Mouse (Mus musculus) large intestine, adult 2 months (tissue): Measurements from ENCODE around the gene Gm20388. TPM values are rescaled to one million over a fixed set of nuclear protein-coding genes. Genes with fewer than 3 reads are reported as not detected.

Experiments
- DNase-seq: peaks from one replicate; pipeline ENCODE4 v3.0.0-alpha.2; 2012; ENCODE audit warnings: low read depth, low spot score
- WGBS: fragments of 180-500 bp; shearing (Covaris S2); methylation state at CpG from one replicate; pipeline ENCODE4 v1.1.7; 2018; 5-methylcytosine and 5-hydroxymethylcytosine counted together
- polyA plus RNA-seq: library from polyadenylated mRNA; depleted of rRNA; stranded (reverse); fragments of >200 nt; gene quantifications from 2 replicates; pipeline ENCODE4 v1.2.3, GENCODE M21; 2012

Gene Gm20388
- polyA plus RNA-seq, 1 experiment = 31.5 TPM

DNA sequence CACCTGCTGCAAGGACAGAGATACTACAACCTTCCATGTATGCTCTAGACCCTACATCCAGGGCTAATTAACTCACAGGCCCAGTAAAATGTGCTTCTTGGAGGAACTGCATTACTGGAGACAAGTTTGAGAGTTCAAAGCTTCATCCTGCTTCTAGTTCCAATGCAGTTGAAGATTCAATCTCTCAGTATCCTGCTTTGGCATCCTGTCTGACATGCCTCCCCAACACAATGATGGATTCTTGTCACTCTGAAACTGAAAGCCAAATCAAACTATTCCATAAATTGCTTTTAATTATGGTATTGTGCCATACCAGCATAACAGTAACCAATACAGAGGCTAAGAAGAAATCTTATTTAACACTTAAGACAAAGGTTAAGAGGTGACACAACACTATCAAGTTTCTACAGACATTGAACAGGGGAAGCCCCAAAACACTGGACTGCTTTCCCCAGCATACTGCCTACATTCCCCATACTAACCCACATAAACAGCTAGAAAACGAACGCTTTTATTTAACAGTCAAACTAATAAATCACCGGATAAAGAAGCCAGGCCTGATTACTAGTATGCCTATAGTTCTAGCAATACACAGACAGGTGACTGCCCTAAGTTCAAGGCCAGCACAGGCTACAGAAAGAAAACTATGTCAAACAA is 3059.5 kb downstream of the Gm20388 start:
- DNase-seq = no peak
- WGBS = 65% methylated on average over 3 of the region's 3 CpGs

DNA sequence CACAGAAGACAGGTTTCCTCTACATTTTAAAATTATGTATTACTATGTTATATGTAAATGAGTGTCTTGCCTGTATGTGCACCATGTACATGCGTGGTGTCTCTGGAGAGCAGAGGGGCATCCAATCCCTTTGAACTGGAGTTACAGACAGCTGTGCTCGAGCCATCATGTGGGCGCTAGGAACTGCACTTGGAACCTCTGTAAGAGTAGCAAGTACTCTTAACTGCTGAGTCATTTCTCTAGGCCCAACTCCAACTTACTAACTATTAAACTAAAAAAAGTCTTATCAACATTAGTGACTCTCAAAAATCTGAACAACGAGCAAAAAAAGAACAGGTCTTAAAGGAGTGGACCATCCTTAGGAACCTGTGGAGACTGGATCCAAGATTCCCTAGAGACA is 3065.4 kb downstream of the Gm20388 start:
- DNase-seq = no peak
- WGBS = 40% methylated on average over 4 of the region's 4 CpGs

- no peak for DNase-seq
- WGBS = 78% methylated on average over 3 of the region's 3 CpGs
Observed at GRCm38 (mm10) chr8:122979424-122979823, 3068.8 kb downstream of the Gm20388 start.

- DNase-seq = no peak
Observed at GRCm38 (mm10) chr8:122979865-122980509, 3069.3 kb downstream of the Gm20388 start.

GRCm38 (mm10) chr8:122981646-122982045 is 3071.0 kb downstream of the Gm20388 start:
- no peak for DNase-seq
- WGBS = 20% methylated on average over 5 of the region's 5 CpGs

More at GRCm38 (mm10) chr8:122979865-122980509, 3069.3 kb downstream of the Gm20388 start:
- WGBS = 32% methylated on average over 10 of the region's 10 CpGs

DNA sequence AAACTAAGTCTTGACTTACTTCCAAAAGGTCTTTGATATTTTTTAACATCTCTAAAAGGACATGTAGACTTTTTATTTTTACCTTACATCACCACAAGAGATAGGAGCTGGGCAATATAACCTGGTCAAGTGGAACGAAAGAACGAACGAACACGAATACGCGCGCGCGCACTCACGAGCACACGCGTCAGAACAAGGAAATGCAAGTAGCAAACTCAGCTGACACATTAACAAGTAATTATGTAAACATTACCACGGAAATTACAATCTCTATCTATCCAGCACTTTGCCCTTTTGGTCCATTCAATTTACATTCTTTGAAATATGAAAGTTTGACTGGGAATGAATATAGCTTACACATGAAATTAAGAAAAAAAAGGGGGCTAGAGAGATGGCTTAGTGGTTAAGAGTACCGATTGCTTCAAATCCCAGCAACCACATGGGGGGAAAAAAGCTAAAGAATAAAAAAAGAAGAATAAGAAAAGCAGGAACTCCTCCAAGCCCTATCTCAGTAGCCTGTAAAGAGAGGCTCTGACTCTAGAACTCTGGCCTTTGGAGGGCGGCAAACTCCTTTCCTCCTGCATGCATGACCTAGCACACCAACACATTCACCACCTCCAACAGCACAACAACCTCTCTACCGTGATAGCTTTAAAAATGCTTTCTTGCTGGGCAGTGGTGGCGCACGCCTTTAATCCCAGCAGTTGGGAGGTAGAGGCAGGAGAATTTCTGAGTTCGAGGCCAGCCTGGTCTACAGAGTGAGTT is 3072.7 kb downstream of the Gm20388 start:
- no peak for DNase-seq
- WGBS = 32% methylated on average over 19 of the region's 19 CpGs

DNA sequence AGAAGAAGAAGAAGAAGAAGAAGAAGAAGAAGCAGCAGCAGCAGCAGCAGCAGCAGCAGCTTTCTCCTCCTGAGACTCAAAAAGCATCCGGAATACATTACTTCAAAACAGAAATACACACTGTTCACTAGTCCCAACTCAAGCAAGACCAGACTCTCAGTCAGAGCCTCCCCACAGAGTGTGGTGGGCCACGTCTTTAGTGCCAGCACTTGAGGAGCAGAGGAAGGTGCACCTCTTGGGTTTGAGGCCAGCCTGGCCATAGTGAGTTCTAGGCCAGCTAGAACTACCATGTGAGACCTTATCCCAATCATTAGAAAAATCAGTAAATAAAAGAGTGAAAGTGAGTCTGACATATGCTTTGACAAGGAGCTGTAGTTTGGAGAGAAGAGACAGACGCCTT is 3073.5 kb downstream of the Gm20388 start:
- DNase-seq = no peak
- WGBS = 68% methylated on average over 3 of the region's 3 CpGs

DNA sequence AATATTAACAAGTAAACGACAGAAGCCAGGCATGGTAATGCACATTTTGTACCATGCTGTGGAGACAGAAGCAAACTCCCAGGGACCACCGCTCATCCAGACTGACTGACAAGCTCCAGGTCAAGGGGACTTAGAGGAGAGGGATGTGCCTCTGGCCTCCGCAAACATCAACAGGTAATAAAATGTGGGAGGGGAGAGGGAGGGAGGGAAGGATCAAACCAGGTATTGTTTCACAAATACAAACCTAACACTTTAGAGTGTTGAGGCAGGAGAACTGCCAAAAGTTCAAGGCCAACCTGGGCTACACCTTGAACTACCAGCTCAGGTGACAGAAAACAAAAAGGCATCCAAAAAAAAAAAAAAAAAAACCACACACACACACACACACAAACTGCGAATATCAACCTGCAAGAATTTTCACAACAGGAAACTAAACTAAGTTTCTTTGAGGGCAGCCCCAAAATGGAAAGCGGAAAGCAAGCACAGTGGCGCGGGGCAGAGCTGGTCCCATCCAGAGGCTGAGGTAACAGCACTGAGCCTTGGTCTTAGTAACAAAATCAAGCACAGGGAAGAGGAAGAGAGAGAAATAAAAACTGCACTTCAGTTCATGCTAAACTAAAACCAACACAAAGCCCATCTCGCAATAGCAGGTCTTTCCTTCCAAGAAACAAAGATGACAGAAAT is 3076.0 kb downstream of the Gm20388 start:
- 27% methylated on average over 8 of the region's 8 CpGs for WGBS
- DNase-seq = no peak

DNA sequence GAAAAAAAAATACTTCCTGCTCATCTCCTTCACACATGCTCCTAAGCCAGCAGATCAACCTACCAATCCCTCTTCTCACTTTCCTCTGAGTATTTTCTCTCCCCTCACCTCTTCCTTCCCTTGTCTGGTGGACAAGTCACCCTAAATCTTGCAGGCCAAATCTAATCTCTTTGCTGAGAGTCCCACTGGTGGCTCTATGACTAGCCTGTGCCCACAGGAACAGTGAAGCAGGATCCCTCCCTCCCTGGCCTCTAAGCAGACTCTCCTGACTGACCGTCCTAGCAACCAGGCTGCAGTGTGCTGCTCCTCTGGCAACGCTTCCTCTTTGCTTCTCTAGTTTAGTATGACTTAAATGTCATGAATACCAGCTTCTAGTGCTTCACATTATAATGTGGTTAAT is 3076.6 kb downstream of the Gm20388 start:
- no peak for DNase-seq
- 4% methylated on average over 2 of the region's 2 CpGs for WGBS

DNA sequence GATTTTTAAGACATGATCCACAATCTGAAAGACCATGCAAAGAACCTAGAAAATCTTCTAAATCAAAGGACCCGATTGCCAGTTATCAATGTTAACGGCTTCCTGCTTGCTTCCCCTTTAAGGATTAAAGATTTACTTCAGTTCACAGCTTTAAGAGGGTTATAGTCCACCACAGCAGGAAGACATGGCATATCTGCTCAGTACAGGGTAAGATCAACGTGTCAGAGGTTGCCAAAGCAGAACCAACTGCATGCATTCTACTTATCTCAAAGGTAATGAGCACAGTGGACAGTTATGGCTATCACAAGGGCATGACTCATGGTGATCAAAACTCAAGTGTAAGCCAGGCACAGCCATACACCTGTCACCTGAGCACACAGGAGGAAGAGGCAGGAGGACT is 3078.3 kb downstream of the Gm20388 start:
- 33% methylated on average over 3 of the region's 3 CpGs for WGBS
- peak; percentile 96 for DNase-seq

GRCm38 (mm10) chr8:122989976-122990375 is 3079.3 kb downstream of the Gm20388 start:
- DNase-seq = no peak
- 44% methylated on average over 2 of the region's 2 CpGs for WGBS

GRCm38 (mm10) chr8:122991368-122991767 is 3080.7 kb downstream of the Gm20388 start:
- no peak for DNase-seq
- WGBS = 63% methylated on average over 5 of the region's 5 CpGs

DNA sequence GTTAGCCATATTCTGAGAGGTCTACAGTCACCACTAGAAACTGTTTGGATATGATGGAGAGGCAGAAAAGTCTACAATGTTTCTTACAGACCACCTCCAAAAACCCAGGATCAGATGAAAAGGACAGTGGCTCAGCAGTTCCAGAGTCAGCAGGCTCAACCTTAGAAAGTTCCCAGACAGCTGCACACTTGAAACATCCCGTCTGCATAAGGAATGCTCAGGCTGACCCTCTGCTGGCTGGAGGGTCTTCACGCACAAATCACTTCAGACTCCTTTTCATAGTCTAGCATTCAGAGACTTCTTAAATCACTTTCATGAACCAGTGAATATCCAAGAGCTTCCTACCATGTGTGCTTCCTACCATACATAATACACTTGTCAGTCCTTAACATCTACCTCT is 3081.7 kb downstream of the Gm20388 start:
- 82% methylated on average over 2 of the region's 2 CpGs for WGBS
- no peak for DNase-seq

DNA sequence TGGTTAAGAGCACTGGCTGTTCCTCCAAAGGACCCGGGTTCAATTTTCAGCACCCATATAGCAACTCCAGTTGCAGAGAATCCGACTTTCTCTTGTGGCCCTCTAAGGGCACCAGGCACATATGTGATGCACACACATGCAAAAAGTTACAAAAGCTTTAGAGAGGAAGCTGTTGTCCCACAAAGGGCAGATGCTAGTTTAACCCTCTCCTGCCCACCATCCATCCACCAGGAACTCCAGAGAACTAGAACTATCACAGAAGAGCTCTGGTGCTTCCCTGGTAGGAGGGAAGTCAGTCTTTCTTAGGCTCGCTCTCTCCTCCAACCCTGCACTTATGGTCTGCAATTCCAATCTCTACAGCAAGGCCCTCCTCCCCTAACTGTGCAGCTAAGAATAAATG is 3082.4 kb downstream of the Gm20388 start:
- no peak for DNase-seq
- 71% methylated on average over 3 of the region's 3 CpGs for WGBS

- WGBS = 20% methylated on average over 5 of the region's 5 CpGs
- DNase-seq = no peak
Observed at GRCm38 (mm10) chr8:122993740-122994139, 3083.1 kb downstream of the Gm20388 start.

GRCm38 (mm10) chr8:122997963-122998362 is 3087.3 kb downstream of the Gm20388 start:
- WGBS = 51% methylated on average over 4 of the region's 4 CpGs
- no peak for DNase-seq

DNA sequence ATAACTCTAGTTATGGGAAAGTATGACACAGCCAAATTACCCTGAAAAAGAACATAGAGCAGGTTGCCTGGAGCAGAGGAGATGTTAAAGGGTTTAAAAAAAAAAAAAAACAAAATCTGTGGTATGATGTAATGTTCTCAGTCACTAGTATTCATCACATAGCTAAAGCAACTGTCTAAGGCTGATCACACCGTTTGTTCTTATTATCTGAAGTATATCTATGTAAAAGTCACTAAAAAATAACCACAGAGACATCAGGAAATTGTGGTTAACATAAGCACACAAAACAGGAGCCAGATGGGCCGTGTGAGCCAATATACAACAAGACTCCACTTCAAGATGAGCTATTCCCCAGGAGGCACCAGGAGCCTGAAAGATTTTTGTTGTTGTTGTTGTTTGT is 3089.7 kb downstream of the Gm20388 start:
- DNase-seq = no peak
- WGBS = 21% methylated on average over 2 of the region's 2 CpGs

DNA sequence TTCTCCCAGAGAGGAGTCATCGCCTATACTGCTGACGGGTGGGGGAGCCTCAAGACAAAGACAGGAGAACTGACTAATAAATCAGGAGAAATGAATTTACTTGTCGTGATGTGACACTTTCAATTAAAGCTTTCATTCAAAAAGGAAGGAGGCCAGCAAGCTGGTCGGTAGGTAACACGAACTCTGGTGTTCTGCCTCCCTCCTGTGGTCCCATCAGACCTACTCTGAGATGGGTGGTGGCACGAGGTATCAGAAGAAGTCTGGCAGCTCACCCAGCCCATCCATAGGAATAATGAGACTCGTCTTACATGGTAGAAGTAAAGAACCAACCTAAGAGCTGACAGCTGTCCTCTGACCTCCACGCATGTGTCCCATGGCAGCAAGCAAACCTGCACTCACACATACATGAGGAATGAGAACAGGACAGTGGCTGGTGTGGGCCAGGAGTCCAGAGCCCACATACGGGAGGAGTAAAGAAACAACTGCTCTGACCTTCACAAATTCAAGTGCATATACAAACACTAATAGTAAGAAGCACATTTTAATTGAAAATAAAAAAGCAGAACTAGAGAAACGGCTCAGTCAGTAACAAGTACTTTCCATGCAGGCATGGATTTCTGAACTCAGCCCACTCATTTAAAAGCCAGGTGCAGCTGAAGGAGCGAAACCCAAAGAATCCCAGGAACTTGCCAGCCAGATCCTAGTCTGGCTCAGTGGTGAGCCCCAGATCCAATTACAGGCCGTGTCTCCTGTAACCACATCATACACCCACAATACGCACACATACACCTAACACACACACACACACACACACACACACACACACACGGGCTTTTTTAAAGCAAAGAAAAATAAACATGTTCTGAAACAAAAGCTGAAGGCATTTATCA is 3093.6 kb downstream of the Gm20388 start:
- no peak for DNase-seq
- 47% methylated on average over 14 of the region's 14 CpGs for WGBS

DNA sequence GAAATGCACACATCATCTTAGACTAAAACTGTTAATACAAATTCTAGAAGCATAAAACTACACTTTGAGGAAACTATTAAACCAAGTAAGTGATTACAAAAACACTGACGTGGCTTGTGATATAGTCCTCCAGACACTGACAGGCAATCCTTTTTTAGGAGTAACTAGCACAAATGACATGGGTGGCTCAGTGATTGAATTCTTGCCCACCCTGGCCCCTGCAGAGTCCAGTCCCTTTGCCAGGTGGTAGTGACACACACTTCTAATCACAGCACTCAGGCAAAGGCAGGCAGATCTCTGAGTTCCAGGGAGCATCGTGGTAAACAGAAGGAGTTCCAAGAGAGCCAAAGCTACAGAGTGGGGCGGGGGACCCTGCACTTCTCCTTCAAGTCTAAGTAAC is 3094.7 kb downstream of the Gm20388 start:
- no peak for DNase-seq
- WGBS = 38% methylated on average over 3 of the region's 3 CpGs
